Mouse (Mus musculus) cerebellum, postnatal 14 days (tissue): ENCODE data around the gene Pisd.

ENCODE experiments used
- DNase-seq, 2 experiments: peaks; one replicate each; pipeline ENCODE4 v3.0.0; 2021; ENCODE audit warnings: mixed read lengths in 2 of 2

Pisd gene

DNA sequence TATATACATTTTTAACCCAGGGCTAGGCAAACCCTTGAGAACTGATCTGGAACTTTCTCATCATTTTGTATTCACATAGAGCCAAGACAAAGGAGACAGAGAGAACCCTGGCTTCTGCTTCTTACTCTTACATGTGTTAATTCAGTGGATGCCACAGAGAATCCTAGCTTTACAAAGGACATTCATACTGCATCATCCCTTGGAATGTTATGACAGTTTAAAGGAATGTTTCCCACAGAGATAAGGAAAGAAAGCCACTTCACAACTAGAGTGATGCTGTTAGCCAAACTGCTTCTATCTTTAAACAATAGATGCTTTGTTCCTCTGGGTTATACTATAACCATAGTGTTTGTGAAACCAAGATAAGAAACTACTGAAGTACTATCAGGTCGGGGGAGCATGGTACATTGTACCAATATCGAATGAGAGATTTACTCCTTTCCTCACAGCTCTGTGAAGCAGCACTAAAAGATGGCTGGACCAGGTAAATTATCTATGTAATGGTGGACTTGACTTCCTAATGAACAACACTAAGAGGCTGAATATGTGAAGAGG, 79.1 kb downstream of the Pisd start:
- no peak for DNase-seq

DNA sequence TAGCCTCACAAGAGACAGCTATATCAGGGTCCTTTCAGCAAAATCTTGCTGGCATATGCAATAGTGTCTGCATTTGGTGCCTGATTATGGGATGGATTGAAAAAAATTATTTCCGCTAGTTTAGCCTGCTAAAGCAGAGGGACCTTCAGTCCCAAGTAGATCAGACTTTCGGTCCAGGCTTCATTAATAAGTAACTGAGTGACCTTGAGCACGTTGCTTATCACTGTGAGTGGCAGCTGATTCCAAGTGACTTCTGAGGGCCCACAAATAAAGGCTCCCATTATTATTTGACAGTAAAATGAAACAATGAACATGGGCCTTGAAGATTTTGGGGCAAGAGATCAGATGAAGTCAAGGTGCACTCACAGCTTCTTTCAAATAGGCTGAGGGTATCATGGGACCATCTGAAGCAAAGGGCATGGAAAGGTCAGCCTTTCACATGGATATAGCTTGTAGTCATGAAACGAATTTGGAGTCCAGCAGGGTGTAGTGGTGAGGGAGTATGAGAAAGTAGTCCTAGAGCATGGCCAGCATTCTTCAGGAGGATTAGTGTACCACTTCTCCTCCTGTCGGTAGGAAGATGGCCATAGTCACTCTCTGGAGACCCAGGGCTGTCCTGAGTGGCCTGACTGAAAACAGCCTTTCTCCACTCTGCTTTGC, 88.1 kb downstream of the Pisd start:
- no peak for DNase-seq

DNA sequence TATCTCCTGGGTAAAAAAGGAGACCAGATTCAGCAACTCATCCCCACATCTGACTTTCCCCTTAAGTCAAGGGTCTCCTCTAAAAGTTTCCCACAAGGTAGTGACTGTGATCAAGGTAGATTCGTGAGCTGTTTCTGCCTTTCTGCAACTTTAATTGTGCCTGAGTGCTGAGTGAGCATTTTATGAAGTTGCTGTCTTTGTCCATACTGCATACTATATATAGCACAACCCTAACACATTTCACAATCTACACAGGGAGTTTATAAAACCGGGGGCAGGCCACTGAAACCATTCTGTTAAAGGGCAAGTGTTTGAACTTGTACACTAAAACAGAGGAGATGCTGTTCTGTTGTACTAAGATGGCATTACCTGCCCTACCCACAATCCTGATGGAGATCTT, 92.0 kb downstream of the Pisd start:
- DNase-seq: no peak
